Mouse (Mus musculus): ENCODE measurements around the gene Smim9.
"Not testable (repeated sequence)": the region's sequence is repeated elsewhere in the genome, so short reads cannot be mapped to it uniquely, and the experiment has no call there.

Smim9 gene

GRCm38 (mm10) chrX:75163670-75164069 lies at the start of gene Smim9:
Gene Smim9, minus strand, starts transcription at chrX:75163770.
- no peak for DNase-seq (ENCODE audit: low spot score)

- DNase-seq (ENCODE audit: low spot score): no peak
Observed at GRCm38 (mm10) chrX:75155576-75156243, 7.9 kb downstream of the Smim9 start.

DNA sequence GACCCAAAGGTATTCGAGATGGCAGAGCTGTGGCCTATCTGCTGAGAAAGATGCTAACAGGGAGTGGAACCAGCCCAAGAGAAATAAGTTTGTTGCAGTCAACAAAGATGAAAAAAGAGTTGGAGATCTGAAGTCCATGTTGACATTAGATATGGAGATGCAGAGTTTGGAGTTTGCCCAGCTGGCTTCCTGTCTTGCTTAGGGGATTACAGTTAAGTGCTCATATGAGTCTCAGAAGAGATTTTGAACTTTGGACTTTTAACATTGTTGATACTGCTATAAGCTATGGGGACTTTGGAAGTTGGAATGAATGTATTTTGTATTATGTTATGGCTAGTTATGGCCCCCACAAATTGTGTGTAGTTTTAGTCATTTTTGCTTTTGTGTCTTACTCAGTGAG lies 11.3 kb downstream of the Smim9 start:
- no peak for DNase-seq (ENCODE audit: low spot score)

GRCm38 (mm10) chrX:75150304-75150703 lies 13.3 kb downstream of the Smim9 start:
- no peak for DNase-seq (ENCODE audit: low spot score)

DNA sequence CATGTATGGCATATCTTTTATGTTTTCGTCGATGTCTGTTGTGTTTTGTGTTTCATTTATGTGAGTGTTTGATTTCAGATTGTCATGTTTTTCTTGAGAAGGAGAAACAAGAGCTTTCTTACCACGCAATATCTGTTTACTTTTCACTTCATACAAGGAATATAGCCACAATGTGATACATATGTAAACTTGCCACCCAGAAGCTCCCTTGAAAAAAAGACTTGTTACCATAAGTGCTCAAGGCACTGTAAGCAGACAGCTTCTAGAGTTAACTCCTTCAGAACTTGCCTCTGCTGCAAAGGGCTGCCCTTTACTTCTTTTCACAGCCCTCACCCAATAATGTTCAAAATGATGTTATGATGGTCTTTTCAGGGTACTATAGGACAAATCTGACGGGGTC lies 15.2 kb downstream of the Smim9 start:
- no peak for DNase-seq (ENCODE audit: low spot score)

DNA sequence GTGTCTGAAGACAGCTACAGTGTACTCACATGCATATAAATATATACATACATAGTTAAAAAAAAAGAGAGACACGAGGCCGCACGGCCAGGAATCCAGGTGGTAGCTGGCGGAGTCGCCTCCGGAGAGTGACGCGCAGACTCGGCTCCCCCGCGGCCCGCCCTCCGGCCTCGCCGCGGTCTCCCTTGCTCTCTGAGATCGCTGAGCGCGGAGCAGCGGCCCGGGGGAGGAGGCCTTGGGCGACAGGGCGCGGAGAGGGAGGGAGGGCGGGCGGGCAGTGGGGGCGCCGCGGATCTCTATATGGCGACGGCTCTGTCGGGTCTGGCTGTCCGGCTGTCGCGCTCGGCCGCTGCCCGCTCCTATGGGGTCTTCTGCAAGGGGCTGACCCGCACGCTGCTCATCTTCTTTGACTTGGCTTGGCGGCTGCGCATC lies 20.4 kb downstream of the Smim9 start:
- DNase-seq (ENCODE audit: low spot score): not testable (repeated sequence)

- no peak for DNase-seq (ENCODE audit: low spot score)
Observed at GRCm38 (mm10) chrX:75138182-75138581, 25.4 kb downstream of the Smim9 start.

DNA sequence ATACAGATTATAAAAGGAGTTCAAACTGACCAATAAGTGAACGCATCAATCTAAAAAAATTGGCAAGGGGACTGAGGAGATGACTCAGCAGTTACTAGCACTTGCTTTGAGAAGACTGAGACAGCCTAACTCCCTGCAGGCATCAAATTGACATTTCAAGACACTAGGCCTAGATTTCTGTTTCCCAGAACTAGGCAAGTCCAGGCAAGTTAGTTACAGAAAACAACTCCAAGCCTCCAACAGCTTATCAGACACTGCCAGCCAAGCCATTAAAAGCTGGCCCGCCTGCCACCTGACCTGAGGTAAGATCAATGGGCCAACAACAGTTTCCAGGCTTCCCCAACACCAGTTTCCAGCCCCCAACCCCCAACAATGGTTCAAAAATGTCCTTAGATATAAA lies 25.8 kb downstream of the Smim9 start:
- DNase-seq (ENCODE audit: low spot score): no peak

GRCm38 (mm10) chrX:75136938-75137337 lies 26.6 kb downstream of the Smim9 start:
- DNase-seq (ENCODE audit: low spot score): no peak

DNA sequence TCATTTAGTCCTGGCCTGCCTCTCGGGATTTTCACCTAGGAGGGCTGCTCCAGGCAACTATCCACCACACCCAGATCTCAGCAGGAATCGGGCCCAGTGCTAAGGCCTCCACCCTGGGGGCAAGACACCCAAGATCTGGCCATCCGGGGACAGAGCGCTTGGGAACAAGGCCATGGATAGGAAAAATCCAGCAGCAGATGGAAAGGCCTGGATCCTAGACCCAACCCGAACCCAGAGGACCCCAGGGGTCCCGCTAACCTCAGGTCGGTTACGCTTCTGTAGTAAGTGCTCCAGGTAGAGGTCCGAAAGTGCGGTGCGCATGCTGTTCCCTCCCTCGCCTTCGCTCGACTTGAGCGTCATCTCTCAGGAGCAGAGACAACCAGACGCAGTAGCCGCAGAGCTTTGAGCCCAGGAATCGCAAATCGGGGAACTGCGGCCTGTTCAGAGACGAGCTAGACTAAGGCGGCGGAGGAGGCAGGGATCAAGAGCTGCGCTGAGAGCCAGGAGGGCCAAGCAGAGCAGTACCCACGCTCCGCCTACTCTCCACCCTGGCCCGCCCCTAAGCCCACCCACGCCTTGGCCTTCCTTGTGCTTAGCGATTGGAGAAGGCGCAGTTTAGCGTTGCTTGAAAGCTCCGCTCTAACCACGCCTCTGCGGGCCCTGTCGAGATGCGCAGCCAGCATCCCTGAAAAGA lies 33.0 kb downstream of the Smim9 start, which contains the start of gene Mpp1:
TSS of gene Mpp1 (minus strand) at position 550 of the 694 bp plus-strand sequence.
- DNase-seq (ENCODE audit: low spot score): peak; percentile 48

DNA sequence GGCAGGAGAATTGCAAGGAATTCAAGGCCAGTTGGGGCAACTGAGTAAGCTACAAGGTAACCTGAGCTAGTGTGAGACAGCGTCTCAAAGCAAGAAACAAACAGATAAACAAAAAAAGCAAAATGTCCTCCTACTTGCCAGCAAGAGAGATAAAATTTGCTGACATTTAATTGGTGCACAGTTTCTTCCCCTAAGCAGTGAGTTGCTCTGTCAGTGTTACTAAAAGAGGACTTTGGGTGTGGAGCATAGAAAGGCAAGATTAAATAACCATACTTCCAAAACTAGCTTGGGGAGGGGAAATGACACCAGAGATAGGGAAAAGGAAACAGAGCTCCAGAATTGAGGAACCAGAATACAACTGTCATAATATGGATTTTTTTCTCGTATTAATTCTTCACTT lies 34.1 kb downstream of the Smim9 start:
- DNase-seq (ENCODE audit: low spot score): no peak

DNA sequence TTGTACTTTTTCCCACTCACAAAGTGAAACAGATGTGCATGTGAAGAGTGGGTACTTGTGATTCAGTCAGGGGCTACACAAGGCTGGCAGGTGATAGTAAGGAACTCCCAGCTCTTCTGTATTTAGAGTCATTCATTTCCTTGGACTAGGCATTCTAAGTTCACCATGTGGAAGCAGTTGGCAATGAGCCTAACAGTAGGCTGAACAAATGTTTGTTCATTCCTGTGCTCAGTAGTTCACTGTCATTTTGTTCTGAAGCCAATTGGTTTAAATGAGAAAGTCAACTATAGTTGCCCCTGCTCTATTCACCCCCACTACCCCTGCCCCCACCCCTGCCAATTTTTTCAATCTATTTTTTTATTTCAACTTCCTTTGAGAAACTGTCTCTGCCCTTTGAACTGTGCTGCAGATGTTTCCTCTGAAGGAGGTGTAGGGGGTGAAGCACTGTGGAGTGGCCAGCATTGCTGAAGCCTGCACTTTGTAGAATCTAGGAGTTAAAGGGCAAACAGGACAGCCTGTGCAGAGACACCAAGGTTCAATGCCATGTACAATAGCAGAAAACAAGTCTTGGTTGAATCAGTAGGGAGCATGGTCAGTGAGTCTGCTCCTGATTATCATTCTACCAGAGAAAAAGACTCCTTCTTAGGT lies 35.1 kb downstream of the Smim9 start:
- no peak for DNase-seq (ENCODE audit: low spot score)

GRCm38 (mm10) chrX:75126893-75127292 lies 36.7 kb downstream of the Smim9 start:
- DNase-seq (ENCODE audit: low spot score): no peak

DNA sequence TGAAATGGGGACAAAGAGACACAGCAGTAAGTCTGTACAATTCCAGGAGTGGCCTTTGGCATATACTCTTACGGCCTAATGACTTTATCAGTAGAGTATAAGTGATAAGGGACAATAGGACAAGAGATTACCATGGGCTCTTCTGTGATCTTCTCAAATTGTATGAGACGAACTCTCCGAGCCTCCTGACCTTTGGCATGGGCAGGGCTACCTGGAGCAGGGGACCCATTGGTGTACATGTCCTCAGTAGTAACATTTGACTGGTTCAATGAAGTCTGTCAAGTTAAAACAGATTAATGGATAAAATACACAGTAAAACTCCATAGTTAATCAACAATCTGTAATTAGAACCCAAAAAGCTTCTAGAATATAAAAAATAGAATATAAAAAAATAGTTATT lies 38.0 kb downstream of the Smim9 start:
- DNase-seq (ENCODE audit: low spot score): no peak

- DNase-seq (ENCODE audit: low spot score): no peak
Observed at GRCm38 (mm10) chrX:75115550-75115949, 48.0 kb downstream of the Smim9 start.

DNA sequence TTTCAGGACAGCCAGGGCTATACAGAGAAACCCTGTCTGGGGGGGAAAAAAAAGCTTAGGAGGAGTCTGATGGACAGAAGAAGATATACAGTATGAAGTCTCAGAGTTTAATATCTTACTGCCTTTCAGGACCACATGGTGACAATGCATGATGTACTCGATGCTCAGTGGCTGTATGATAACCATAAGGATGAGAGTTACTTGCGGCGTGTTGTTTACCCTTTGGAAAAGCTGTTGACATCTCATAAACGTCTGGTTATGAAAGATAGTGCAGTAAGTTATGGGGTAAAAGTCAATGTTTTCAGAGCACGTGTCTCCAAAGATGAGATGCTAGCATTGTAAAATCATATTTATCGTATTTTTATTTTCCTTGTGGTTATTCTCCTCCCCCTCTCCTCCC lies 61.3 kb downstream of the Smim9 start:
- DNase-seq (ENCODE audit: low spot score): no peak

DNA sequence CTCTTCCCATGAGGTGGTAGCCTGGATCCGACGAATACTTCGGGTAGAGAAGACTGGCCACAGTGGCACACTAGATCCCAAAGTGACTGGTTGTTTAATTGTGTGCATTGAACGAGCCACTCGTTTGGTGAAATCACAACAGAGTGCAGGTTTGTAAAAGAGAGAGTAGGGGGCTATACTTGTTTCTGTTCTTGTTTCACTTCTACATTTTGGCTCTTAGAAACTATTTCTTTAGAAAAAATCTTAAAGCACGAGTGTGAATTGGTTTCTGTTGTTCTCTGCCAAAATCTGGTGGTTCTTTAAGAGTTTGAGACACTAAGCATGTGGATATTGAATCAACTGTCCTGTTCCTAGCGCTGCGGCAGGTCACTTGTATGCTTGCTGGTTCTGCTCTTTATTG lies 64.8 kb downstream of the Smim9 start:
- DNase-seq (ENCODE audit: low spot score): no peak

DNA sequence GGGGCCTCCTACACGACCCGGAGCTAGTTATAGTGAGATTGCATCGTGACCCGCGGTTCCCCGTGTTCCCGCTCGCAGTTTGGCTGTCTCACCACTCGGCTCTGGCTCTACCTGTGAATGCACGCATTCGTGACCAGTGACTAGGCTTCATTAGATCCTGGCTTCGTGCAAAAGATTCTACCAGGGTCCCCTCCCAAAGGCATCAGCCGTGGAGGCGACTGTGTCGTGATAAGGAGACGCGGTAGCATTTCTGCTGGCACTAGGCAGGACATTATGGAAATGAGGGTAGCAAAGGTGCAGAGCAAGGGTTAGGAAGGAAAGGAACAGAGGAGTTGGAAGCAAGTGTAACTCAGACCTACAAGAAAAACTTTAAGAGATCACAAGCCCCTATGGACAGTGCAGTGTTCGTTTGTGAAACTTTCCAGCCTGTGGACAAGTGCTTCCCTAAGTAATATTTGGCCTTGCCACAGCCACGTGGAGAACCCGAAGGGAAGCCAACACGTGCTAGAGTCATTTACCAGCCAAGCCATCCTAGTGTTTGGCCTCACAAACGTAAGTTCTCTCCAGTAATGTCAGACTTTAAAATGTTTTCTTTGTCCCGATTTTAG lies 67.3 kb downstream of the Smim9 start:
- peak; percentile 1 for DNase-seq (ENCODE audit: low spot score)

All from ovary, postnatal 14 days (tissue).